Mouse (Mus musculus): ENCODE data around the gene Armh3.

GRCm38 (mm10) chr19:45991171-45991570, 7.1 kb downstream of the Armh3 start:
- no peak for TF ChIP-seq GATA1 (IDR thresholded peaks at IDR 0.05; ENCODE audit: borderline replicate concordance, low read length)
- no peak for TF ChIP-seq FLI1 (IDR thresholded peaks at IDR 0.05; ENCODE audit: low read length)

Measured in megakaryocyte, embryonic 14.5 days (primary cell).